In genomic region chr5:32102484-32102883, GRCm38 (mm10) we compare ENCODE assay signal across 9 mouse cellular contexts. TPM values are rescaled to one million over a fixed set of nuclear protein-coding genes. Genes with fewer than 3 reads are reported as not detected.
A peak's percentile ranks its signal among the peaks of the same experiment; 100 is the strongest.
DNase-seq lines count a peak whose midpoint lies in the region; ATAC-seq and TF ChIP-seq lines count a peak whose summit lies in the region.
"Had no signal": no experiment of that assay in that cellular context is flagged by ENCODE, and none has a peak within 500 bp of the region (broad histone marks: within the 10 kb centered on the region; RNA-seq: fewer than 3 reads in every experiment).

No protein-coding gene starts in this region.

- 8% methylated on average over 5 of the region's 5 CpGs for WGBS in cerebellum, adult 2 months
- 13% methylated on average over 5 of the region's 5 CpGs for WGBS in limb, embryonic 14.5 days

- 0 out of 2 replicates have a peak overlapping the region, but pooled peaks have one; percentile 8 for H3K9ac ChIP-seq in limb, embryonic 14.5 days (ENCODE audit: low read depth, low read length, severe bottlenecking)
- H3K9ac ChIP-seq: limb, embryonic 12.5 days had no signal

- no peak overlapping the region for H3K27ac ChIP-seq in cerebellum, adult 2 months (ENCODE audit: insufficient read depth, low read length)
- H3K27ac ChIP-seq in limb, embryonic 14.5 days (replicated peaks; ENCODE audit: low read depth, low read length): no peak overlapping the region
- H3K27ac ChIP-seq: limb, embryonic 12.5 days had no signal

- peak; percentile 24 for DNase-seq in right cerebral cortex, adult 18-20 months
- DNase-seq in right cerebral cortex, postnatal 25 days: no peak
- peak; percentile 65 to 80 for DNase-seq in cerebellum, adult 2 months
- peak; percentile 51 for DNase-seq in heart, adult 8-10 months (ENCODE audit: low spot score)
- peak; percentile 64 for DNase-seq in limb, embryonic 14.5 days (ENCODE audit: low spot score)
- peak; percentile 87 for DNase-seq in skeletal muscle tissue, adult 2 months (ENCODE audit: low read depth, low spot score)
- no peak for DNase-seq in left cerebral cortex, adult 9 months (ENCODE audit: low spot score in 2 of 2)

- TF ChIP-seq CTCF in cerebellum, adult 2 months (IDR thresholded peaks at IDR 0.05; ENCODE audit: borderline replicate concordance, insufficient read depth, low read depth, low read length): no peak

- H3K4me1 ChIP-seq in cerebellum, adult 2 months (ENCODE audit: control insufficient read depth, insufficient read depth, low read length): peaks cover 42% of the 10 kb centered on the region
- H3K4me1 ChIP-seq in limb, embryonic 14.5 days (ENCODE audit: control insufficient read depth, insufficient read depth, low read length): peaks cover 15% of the 10 kb centered on the region

- H3K4me3 ChIP-seq in cerebellum, adult 2 months (replicated peaks; ENCODE audit: insufficient read depth, low read depth, low read length): no peak overlapping the region
- H3K4me3 ChIP-seq in limb, embryonic 14.5 days (replicated peaks; ENCODE audit: low read length): no peak overlapping the region
- H3K4me3 ChIP-seq: limb, embryonic 12.5 days had no signal

- TF ChIP-seq POLR2A in cerebellum, adult 2 months (IDR thresholded peaks at IDR 0.05; ENCODE audit: borderline replicate concordance, insufficient read depth, low read length): no peak
- no peak for TF ChIP-seq POLR2A in limb, embryonic 14.5 days (IDR thresholded peaks at IDR 0.05; ENCODE audit: borderline replicate concordance, extremely low read depth, insufficient read depth, insufficient read length)

- peak; percentile 65 for ATAC-seq in limb, embryonic 14.5 days (ENCODE audit: low FRiP score, low read depth)
- ATAC-seq in erythroblast, adult 5-6 weeks (replicated peaks; ENCODE audit: low FRiP score, poor library complexity, severe bottlenecking): no peak

- H3K4me2 ChIP-seq in limb, embryonic 14.5 days (replicated peaks; ENCODE audit: low read depth, low read length, severe bottlenecking): no peak overlapping the region
- H3K4me2 ChIP-seq: limb, embryonic 12.5 days had no signal

- H3K9me3 ChIP-seq in limb, embryonic 14.5 days (ENCODE audit: control insufficient read depth, low read length): no peaks in the 10 kb centered on the region
- H3K9me3 ChIP-seq: limb, embryonic 12.5 days had no signal

- no peaks in the 10 kb centered on the region for H3K27me3 ChIP-seq in cerebellum, adult 2 months (ENCODE audit: control insufficient read depth, insufficient read depth, low read length)
- no peaks in the 10 kb centered on the region for H3K27me3 ChIP-seq in limb, embryonic 14.5 days (ENCODE audit: control insufficient read depth, insufficient read depth, low read length)
- H3K27me3 ChIP-seq: limb, embryonic 12.5 days had no signal

- H3K36me3 ChIP-seq in limb, embryonic 14.5 days (ENCODE audit: control insufficient read depth, insufficient read depth, low read length): no peaks in the 10 kb centered on the region
- H3K36me3 ChIP-seq: limb, embryonic 12.5 days had no signal

RNA-seq across cellular contexts. Expression of gene Fosl2, which starts 33.1 kb away (rescaled TPM):
- polyA plus RNA-seq in cerebellum, adult 2 months (2012; rRNA removed): 2.8 and 3.5 TPM in 2 replicates
- total RNA-seq in heart, adult 8-10 months (2022): 10 to 100 TPM; 14.7 to 21.1 (median 18.8) TPM
- 11.6 and 13.6 TPM in 2 replicates for polyA plus RNA-seq in limb, embryonic 14.5 days (2012; rRNA removed)
- 7.1 and 8.8 TPM in 2 replicates for polyA plus RNA-seq in limb, embryonic 14.5 days (2014; fragmentation: Nextera tagmentation; extraction: Ambion mirVana)
- 11.7 and 12.7 TPM in 2 replicates for total RNA-seq in erythroblast, adult 5-6 weeks (2015; ENCODE audit: low replicate concordance)
- total RNA-seq in erythroblast, adult 5-6 weeks (2017; ENCODE audit: low replicate concordance): 4.0 and 4.3 TPM in 2 replicates

Comparison
In these comparisons a context has a peak if more than half of its experiments do, and no peak if none do; other contexts are left out.
1. DNase-seq: peak in right cerebral cortex, adult 18-20 months (single experiment), cerebellum, adult 2 months (2 of 2), heart, adult 8-10 months (single experiment), limb, embryonic 14.5 days (single experiment) and skeletal muscle tissue, adult 2 months (single experiment); none in right cerebral cortex, postnatal 25 days (single experiment) and left cerebral cortex, adult 9 months (0 of 2).